Mouse (Mus musculus): ENCODE data around the gene Numb. TPM values are rescaled to one million over a fixed set of nuclear protein-coding genes. Genes with fewer than 3 reads are reported as not detected.
A peak's percentile ranks its signal among the peaks of the same experiment; 100 is the strongest.

Numb gene
- 33.2 and 33.4 TPM in 2 replicates for polyA plus RNA-seq (2016; fragmentation: Nextera tagmentation; extraction: Ambion mirVana)

DNA sequence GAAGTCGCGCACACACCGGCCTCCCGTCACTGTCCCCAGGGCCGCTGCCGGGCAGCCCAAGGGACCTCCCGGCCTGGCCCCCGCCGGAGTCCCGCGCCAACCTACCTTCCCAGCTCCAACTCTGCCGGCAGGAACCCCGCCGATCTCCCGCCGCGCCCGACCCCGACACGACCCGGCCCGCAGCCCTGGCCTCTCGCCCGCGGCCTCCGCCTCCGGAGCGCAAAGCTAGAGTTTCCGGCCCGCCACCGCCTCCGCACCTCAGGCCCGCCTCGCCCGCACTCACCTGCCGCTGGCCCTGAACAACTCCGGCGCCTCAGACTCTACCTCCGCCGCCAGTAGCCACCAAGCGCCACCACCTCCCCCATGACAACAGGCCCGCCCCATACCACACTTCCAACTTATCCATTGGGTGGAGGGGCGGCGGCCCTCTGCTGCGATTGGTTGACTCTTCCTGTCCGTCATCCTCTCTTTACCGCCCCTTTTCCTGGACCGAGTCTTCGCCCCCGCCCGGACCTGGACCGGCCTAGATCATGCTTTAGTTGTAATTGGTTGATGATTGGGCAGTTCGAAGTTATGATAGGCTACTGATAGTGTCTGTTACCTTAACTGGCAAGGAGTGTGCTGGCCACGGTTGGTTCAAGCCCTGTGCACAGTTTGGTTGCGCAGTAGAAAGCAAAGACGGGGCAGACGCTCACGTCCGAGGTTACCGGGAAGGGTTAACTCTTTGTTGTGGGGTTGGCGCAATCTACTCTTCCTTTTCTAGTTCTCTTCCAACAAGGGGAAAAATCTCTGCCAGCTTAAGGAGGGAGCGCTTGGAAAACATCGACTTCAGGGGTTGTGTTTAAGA, at the start of gene Numb:
Numb (minus strand) TSS at position 400 of the 847 bp plus-strand sequence.
- Histone ChIP-seq H3K4me2 (peak within 1 kb of the TSS; percentile 97), H3K4me1 (peaks cover 29% of the 10 kb centered on the region), H3K27ac (peak within 1 kb of the TSS; percentile 92), H3K4me3 (replicated peaks) (peak within 1 kb of the TSS; percentile 94), H3K27me3 (no peaks in the 10 kb centered on the region), H3K9me3 (no peaks in the 10 kb centered on the region), H3K9ac (peak within 1 kb of the TSS; percentile 88), H3K36me3 (replicated peaks) (no peaks in the 10 kb centered on the region; the same call in 1 of the 2 replicates)
- WGBS, result under 1% methylated on average over 59 of the region's 63 CpGs
- ATAC-seq (ENCODE audit: low FRiP score), result peak; percentile 100

DNA sequence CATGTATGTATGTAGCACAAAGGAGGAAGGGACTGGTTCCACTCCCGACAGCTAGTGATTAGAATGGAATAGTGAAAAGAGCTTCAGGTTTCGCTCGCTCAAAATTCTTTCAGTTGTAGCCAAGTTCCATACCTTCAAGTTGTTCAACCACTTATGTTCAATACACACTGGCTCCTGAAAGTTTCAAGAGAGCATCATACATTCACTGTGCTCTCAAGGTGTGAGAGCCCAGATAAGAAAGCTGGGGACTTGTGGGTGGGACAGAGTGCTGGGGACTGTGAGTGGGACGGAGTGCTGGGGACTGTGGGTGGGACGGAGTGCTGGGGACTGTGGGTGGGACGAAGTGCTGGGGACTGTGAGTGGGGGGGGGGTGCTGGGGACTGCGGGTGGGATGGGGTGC, 43.5 kb upstream of the Numb start:
- no peak overlapping the region for H3K4me2 ChIP-seq
- 87% methylated on average over 7 of the region's 7 CpGs for WGBS
- ATAC-seq (ENCODE audit: low FRiP score), result no peak
- H3K9me3 ChIP-seq, result no peaks in the 10 kb centered on the region
- H3K36me3 ChIP-seq (replicated peaks), result no peaks in the 10 kb centered on the region
- no peaks in the 10 kb centered on the region for H3K4me1 ChIP-seq
- H3K4me3 ChIP-seq (replicated peaks), result no peak overlapping the region
- H3K9ac ChIP-seq, result no peak overlapping the region
- H3K27me3 ChIP-seq, result no peaks in the 10 kb centered on the region
- no peak overlapping the region for H3K27ac ChIP-seq

- WGBS, result 95% methylated on average over 9 of the region's 9 CpGs
- no peak for ATAC-seq (ENCODE audit: low FRiP score)
- no peak overlapping the region for H3K4me2 ChIP-seq
These were observed 36.5 kb upstream of the Numb start for GRCm38 (mm10) chr12:83958278-83958677.

GRCm38 (mm10) chr12:83951711-83952575, 30.2 kb upstream of the Numb start:
- H3K4me2 ChIP-seq, result peak overlapping the region; percentile 91
- no peak for ATAC-seq (ENCODE audit: low FRiP score)
- H3K4me1 ChIP-seq, result peaks cover 31% of the 10 kb centered on the region
- H3K36me3 ChIP-seq (replicated peaks), result peaks cover 35% of the 10 kb centered on the region
- peak overlapping the region; percentile 90 for H3K9ac ChIP-seq
- no peaks in the 10 kb centered on the region for H3K9me3 ChIP-seq
- WGBS, result 72% methylated on average over 32 of the region's 32 CpGs
- H3K4me3 ChIP-seq (replicated peaks), result peak overlapping the region; percentile 93
- H3K27me3 ChIP-seq, result no peaks in the 10 kb centered on the region
- H3K27ac ChIP-seq, result no peak overlapping the region

More at GRCm38 (mm10) chr12:83958278-83958677, 36.5 kb upstream of the Numb start:
- no peaks in the 10 kb centered on the region for H3K9me3 ChIP-seq
- no peak overlapping the region for H3K9ac ChIP-seq
- H3K27ac ChIP-seq, result no peak overlapping the region
- no peaks in the 10 kb centered on the region for H3K27me3 ChIP-seq
- H3K4me3 ChIP-seq (replicated peaks), result no peak overlapping the region
- H3K36me3 ChIP-seq (replicated peaks), result peaks cover 32% of the 10 kb centered on the region
- peaks cover 6% of the 10 kb centered on the region for H3K4me1 ChIP-seq

DNA sequence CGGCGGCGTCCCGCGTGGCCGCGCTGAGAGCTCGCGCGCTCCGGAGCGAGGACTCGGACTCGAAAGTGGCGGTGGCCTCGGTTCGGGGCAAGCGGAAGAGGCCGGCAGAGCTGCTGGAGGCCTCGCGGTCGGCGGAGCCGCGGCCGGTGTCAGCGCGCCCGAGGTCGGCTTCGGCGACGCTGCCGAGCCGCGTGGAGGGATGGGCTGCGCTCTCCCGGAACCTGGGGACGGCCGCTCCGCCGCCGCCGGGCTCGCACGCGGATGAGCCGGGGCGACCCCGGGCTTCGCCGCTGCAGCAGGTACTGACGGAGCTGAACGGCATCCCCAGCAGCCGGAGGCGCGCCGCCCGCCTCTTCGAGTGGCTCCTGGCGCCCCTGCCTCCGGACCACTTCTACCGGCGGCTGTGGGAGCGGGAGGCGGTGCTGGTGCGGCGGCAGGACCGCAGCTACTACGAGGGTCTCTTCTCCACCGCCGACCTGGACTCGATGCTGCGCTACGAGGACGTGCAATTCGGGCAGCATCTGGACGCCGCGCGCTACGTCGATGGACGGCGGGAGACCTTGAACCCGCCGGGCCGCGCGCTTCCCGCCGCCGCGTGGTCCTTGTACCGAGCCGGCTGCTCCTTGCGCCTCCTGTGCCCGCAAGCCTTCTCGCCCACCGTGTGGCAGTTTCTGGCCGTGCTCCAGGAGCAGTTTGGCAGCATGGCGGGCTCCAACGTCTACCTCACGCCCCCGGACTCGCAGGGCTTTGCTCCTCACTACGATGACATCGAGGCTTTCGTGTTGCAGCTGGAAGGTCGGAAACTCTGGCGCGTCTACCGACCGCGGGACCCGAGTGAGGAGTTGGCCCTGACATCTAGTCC, 29.3 kb upstream of the Numb start:
- H3K4me2 ChIP-seq, result peak overlapping the region; percentile 91
- H3K27me3 ChIP-seq, result no peaks in the 10 kb centered on the region
- ATAC-seq (ENCODE audit: low FRiP score), result peak; percentile 66
- no peaks in the 10 kb centered on the region for H3K9me3 ChIP-seq
- WGBS, result under 1% methylated on average over 116 of the region's 116 CpGs
- peak overlapping the region; percentile 90 for H3K9ac ChIP-seq
- peaks cover 27% of the 10 kb centered on the region for H3K36me3 ChIP-seq (replicated peaks)
- peak overlapping the region; percentile 93 for H3K4me3 ChIP-seq (replicated peaks)
- H3K4me1 ChIP-seq, result peaks cover 31% of the 10 kb centered on the region
- H3K27ac ChIP-seq, result peak overlapping the region; percentile 87

- Histone ChIP-seq H3K27ac (peak within 1 kb of the TSS; percentile 87), H3K9ac (peak within 1 kb of the TSS; percentile 90), H3K36me3 (replicated peaks) (peaks cover 21% of the 10 kb centered on the region), H3K27me3 (no peaks in the 10 kb centered on the region), H3K9me3 (no peaks in the 10 kb centered on the region), H3K4me3 (replicated peaks) (peak within 1 kb of the TSS; percentile 93), H3K4me1 (peaks cover 31% of the 10 kb centered on the region), H3K4me2 (peak within 1 kb of the TSS; percentile 91)
- under 1% methylated on average over 37 of the region's 37 CpGs for WGBS
- peak; percentile 95 for ATAC-seq (ENCODE audit: low FRiP score)
These were observed 28.7 kb upstream of the Numb start, which contains the start of gene Riox1 for GRCm38 (mm10) chr12:83950493-83950839. Gene Riox1, plus strand, starts transcription at chr12:83950608.

GRCm38 (mm10) chr12:83949776-83950492, 28.2 kb upstream of the Numb start:
- H3K9me3 ChIP-seq, result no peaks in the 10 kb centered on the region
- H3K9ac ChIP-seq, result peak overlapping the region; percentile 90; the same call in 1 of the 2 replicates
- no peaks in the 10 kb centered on the region for H3K27me3 ChIP-seq
- H3K36me3 ChIP-seq (replicated peaks), result peaks cover 16% of the 10 kb centered on the region
- H3K4me1 ChIP-seq, result peaks cover 31% of the 10 kb centered on the region
- no peak; the same call in 1 of the 2 replicates for ATAC-seq (ENCODE audit: low FRiP score)
- WGBS, result 31% methylated on average over 11 of the region's 11 CpGs
- H3K27ac ChIP-seq, result no peak overlapping the region
- H3K4me2 ChIP-seq, result peak overlapping the region; percentile 91
- peak overlapping the region; percentile 93 for H3K4me3 ChIP-seq (replicated peaks)

DNA sequence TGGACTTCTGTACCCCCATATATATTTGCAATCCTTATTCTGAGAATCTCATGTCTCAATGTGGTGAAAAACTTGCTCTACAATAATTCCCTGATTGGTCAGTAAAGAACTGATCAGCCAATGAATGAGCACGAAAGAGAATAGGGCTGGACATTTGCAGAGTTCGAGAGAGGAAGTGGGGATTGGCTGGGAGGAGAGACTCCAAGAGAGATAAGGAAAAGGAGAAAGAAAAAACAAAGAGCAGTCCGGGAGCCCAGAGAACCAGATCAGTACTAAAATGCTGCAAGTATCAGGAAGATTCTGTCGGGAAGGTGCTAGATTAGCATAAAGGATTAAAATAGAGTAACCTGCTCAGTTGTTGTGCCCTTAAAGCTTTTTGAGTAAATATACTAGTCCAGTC, 27.3 kb upstream of the Numb start:
- Histone ChIP-seq H3K4me3 (replicated peaks) (no peak overlapping the region), H3K4me2 (no peak overlapping the region), H3K27ac (no peak overlapping the region), H3K27me3 (no peaks in the 10 kb centered on the region), H3K36me3 (replicated peaks) (peaks cover 16% of the 10 kb centered on the region), H3K4me1 (peaks cover 31% of the 10 kb centered on the region), H3K9ac (no peak overlapping the region), H3K9me3 (no peaks in the 10 kb centered on the region)
- ATAC-seq (ENCODE audit: low FRiP score), result no peak
- 86% methylated on average over 4 of the region's 4 CpGs for WGBS

GRCm38 (mm10) chr12:83947260-83947811, 25.6 kb upstream of the Numb start:
- Histone ChIP-seq H3K4me2 (no peak overlapping the region), H3K4me1 (peaks cover 15% of the 10 kb centered on the region), H3K9ac (no peak overlapping the region), H3K27ac (no peak overlapping the region), H3K36me3 (replicated peaks) (peaks cover 4% of the 10 kb centered on the region; the same call in 1 of the 2 replicates), H3K9me3 (no peaks in the 10 kb centered on the region), H3K27me3 (no peaks in the 10 kb centered on the region), H3K4me3 (replicated peaks) (no peak overlapping the region)
- ATAC-seq (ENCODE audit: low FRiP score), result no peak
- 94% methylated on average over 8 of the region's 8 CpGs for WGBS

DNA sequence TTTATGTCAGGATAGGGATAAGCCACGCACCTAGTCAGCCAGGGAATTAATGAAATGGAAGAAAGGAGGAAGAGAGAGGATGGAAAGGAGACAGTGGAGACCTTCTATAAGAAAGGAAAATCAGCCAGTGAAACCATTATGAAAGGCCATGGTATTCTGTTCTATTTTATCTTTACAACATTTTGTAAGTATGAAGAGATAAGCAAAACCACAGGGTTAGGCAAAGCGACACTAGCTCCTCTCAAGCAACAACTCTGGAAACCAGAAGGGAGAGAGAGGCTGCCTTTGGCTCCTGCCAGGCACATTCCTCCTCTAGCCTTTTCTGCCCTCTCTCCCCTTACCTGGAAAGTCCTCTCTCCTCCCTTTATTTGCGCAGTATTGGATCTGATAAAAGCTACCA, 20.2 kb upstream of the Numb start:
- Histone ChIP-seq H3K4me3 (replicated peaks) (no peak overlapping the region), H3K36me3 (replicated peaks) (no peaks in the 10 kb centered on the region), H3K27ac (no peak overlapping the region), H3K4me1 (no peaks in the 10 kb centered on the region), H3K27me3 (no peaks in the 10 kb centered on the region), H3K9ac (no peak overlapping the region; the same call in 1 of the 2 replicates), H3K4me2 (no peak overlapping the region), H3K9me3 (no peaks in the 10 kb centered on the region)
- WGBS, result 71% methylated on average over 3 of the region's 3 CpGs
- ATAC-seq (ENCODE audit: low FRiP score), result no peak

- Histone ChIP-seq H3K4me1 (no peaks in the 10 kb centered on the region), H3K9ac (no peak overlapping the region), H3K4me3 (replicated peaks) (no peak overlapping the region), H3K27me3 (no peaks in the 10 kb centered on the region), H3K4me2 (no peak overlapping the region), H3K9me3 (no peaks in the 10 kb centered on the region), H3K27ac (no peak overlapping the region), H3K36me3 (replicated peaks) (no peaks in the 10 kb centered on the region)
- ATAC-seq (ENCODE audit: low FRiP score), result no peak
- 63% methylated on average over 4 of the region's 4 CpGs for WGBS
These were observed 18.3 kb upstream of the Numb start for GRCm38 (mm10) chr12:83940031-83940430.

Measured in forebrain, embryonic 12.5 days (tissue).